Mouse (Mus musculus) intestine, embryonic 14.5 days (tissue): ENCODE data around the gene Nuak2. TPM values are rescaled to one million over a fixed set of nuclear protein-coding genes. Genes with fewer than 3 reads are reported as not detected.

Source experiments
- ATAC-seq: fragments of 200-750 bp; cut with Nextera tagmentation; replicated peaks from 2 replicates; pipeline ENCODE4 v1.8.0; 2017; ENCODE audit warnings: low read depth, moderate number of reproducible peaks, moderate TSS enrichment, moderate library complexity; ENCODE audit not compliant: low FRiP score, low TSS enrichment
- DNase-seq: peaks from one replicate; pipeline ENCODE4 v3.0.0-alpha.2; 2018; ENCODE audit warnings: low spot score
- H3K27ac ChIP-seq: fragments of 300-500 bp; sonication (generic); 2 replicates; pipeline ENCODE4 v1.5.1; 2014; ENCODE audit warnings: low read depth, mild to moderate bottlenecking, control low read depth
- H3K27me3 ChIP-seq: fragments of 300-500 bp; sonication (generic); replicated peaks from 2 replicates; pipeline ENCODE4 v1.6.1; 2014; ENCODE audit warnings: low read length, control low read depth; ENCODE audit not compliant: control insufficient read depth, insufficient read depth
- H3K36me3 ChIP-seq: fragments of 300-500 bp; sonication (generic); 2 replicates; pipeline ENCODE4 v1.6.1; 2014; ENCODE audit warnings: low read length, control low read depth; ENCODE audit not compliant: control insufficient read depth, insufficient read depth
- H3K4me1 ChIP-seq: fragments of 300-500 bp; sonication (generic); replicated peaks from 2 replicates; pipeline ENCODE4 v1.6.1; 2014; ENCODE audit warnings: low read length, control low read depth, mixed read lengths; ENCODE audit not compliant: control insufficient read depth, insufficient read depth
- H3K4me2 ChIP-seq: fragments of 300-500 bp; sonication (generic); 2 replicates; pipeline ENCODE4 v1.6.1; 2014; ENCODE audit warnings: low read length
- H3K4me3 ChIP-seq: fragments of 300-500 bp; sonication (generic); 2 replicates; pipeline ENCODE4 v1.5.1; 2014; ENCODE audit warnings: low read depth, low read length, control low read depth, mixed read lengths
- H3K9ac ChIP-seq: fragments of 300-500 bp; sonication (generic); 2 replicates; pipeline ENCODE4 v1.6.1; 2014; ENCODE audit warnings: mild to moderate bottlenecking, low read length
- H3K9me3 ChIP-seq: fragments of 300-500 bp; sonication (generic); 2 replicates; pipeline ENCODE4 v1.6.1; 2016; ENCODE audit warnings: low read length, control low read depth; ENCODE audit not compliant: control insufficient read depth
- WGBS: fragments of 180-500 bp; shearing (Covaris S2); extraction: QIAGEN DNeasy Blood & Tissue Kit; methylation state at CpG from one replicate; pipeline ENCODE4 v1.1.7; 2014; 5-methylcytosine and 5-hydroxymethylcytosine counted together
- polyA plus RNA-seq: library from polyadenylated mRNA; unstranded; fragments of >200 nt; fragmentation: Nextera tagmentation; extraction: Ambion mirVana; gene quantifications from 2 replicates; pipeline ENCODE4 v1.2.1, GENCODE M21; 2014

Nuak2 gene
- polyA plus RNA-seq, 1 experiment from 2014 or later: 4.4 TPM

- no peak for ATAC-seq
- H3K4me2 ChIP-seq: no peak overlapping the region
- no peak overlapping the region for H3K4me3 ChIP-seq
- no peak for DNase-seq
- H3K9ac ChIP-seq: no peak overlapping the region
- no peaks in the 10 kb centered on the region for H3K36me3 ChIP-seq
- H3K9me3 ChIP-seq: no peaks in the 10 kb centered on the region
- 67% methylated on average over 6 of the region's 6 CpGs for WGBS
- peaks cover 22% of the 10 kb centered on the region for H3K4me1 ChIP-seq
- no peak overlapping the region for H3K27ac ChIP-seq
- H3K27me3 ChIP-seq: no peaks in the 10 kb centered on the region
Observed at GRCm38 (mm10) chr1:132336921-132337320, 21.0 kb downstream of the Nuak2 start.

GRCm38 (mm10) chr1:132338027-132338660 is 22.2 kb downstream of the Nuak2 start:
- H3K4me1 ChIP-seq: peaks cover 22% of the 10 kb centered on the region
- no peak overlapping the region for H3K4me2 ChIP-seq
- H3K36me3 ChIP-seq: no peaks in the 10 kb centered on the region
- no peaks in the 10 kb centered on the region for H3K27me3 ChIP-seq
- H3K4me3 ChIP-seq: no peak overlapping the region
- H3K27ac ChIP-seq: no peak overlapping the region
- H3K9ac ChIP-seq: no peak overlapping the region
- DNase-seq (no peak), ATAC-seq (no peak)
- no peaks in the 10 kb centered on the region for H3K9me3 ChIP-seq
- 32% methylated on average over 8 of the region's 8 CpGs for WGBS

- H3K4me1 ChIP-seq: peaks cover 10% of the 10 kb centered on the region
- H3K36me3 ChIP-seq: no peaks in the 10 kb centered on the region
- no peaks in the 10 kb centered on the region for H3K27me3 ChIP-seq
- DNase-seq (no peak), ATAC-seq (no peak)
- H3K4me3 ChIP-seq: no peak overlapping the region
- WGBS: 42% methylated on average over 5 of the region's 5 CpGs
- H3K4me2 ChIP-seq: no peak overlapping the region
- H3K9ac ChIP-seq: no peak overlapping the region
- H3K27ac ChIP-seq: no peak overlapping the region
- H3K9me3 ChIP-seq: no peaks in the 10 kb centered on the region
Observed at GRCm38 (mm10) chr1:132341731-132342501, 26.0 kb downstream of the Nuak2 start.

GRCm38 (mm10) chr1:132342518-132342917 is 26.6 kb downstream of the Nuak2 start:
- Histone ChIP-seq H3K9ac (no peak overlapping the region), H3K4me1 (peaks cover 10% of the 10 kb centered on the region), H3K4me3 (no peak overlapping the region), H3K4me2 (no peak overlapping the region), H3K27me3 (no peaks in the 10 kb centered on the region), H3K9me3 (no peaks in the 10 kb centered on the region), H3K27ac (no peak overlapping the region), H3K36me3 (no peaks in the 10 kb centered on the region)
- no peak for DNase-seq
- ATAC-seq: no peak
- 59% methylated on average over 3 of the region's 3 CpGs for WGBS

GRCm38 (mm10) chr1:132343191-132343590 is 27.3 kb downstream of the Nuak2 start:
- no peak overlapping the region for H3K4me2 ChIP-seq
- peaks cover 8% of the 10 kb centered on the region for H3K4me1 ChIP-seq
- 96% methylated on average over 2 of the region's 2 CpGs for WGBS
- no peaks in the 10 kb centered on the region for H3K36me3 ChIP-seq
- H3K27me3 ChIP-seq: no peaks in the 10 kb centered on the region
- H3K27ac ChIP-seq: no peak overlapping the region
- ATAC-seq (no peak), DNase-seq (no peak)
- no peaks in the 10 kb centered on the region for H3K9me3 ChIP-seq
- no peak overlapping the region for H3K4me3 ChIP-seq
- H3K9ac ChIP-seq: no peak overlapping the region

GRCm38 (mm10) chr1:132343656-132344055 is 27.7 kb downstream of the Nuak2 start:
- no peaks in the 10 kb centered on the region for H3K36me3 ChIP-seq
- WGBS: 85% methylated on average over 1 of the region's 1 CpGs
- H3K4me1 ChIP-seq: peaks cover 8% of the 10 kb centered on the region
- H3K9me3 ChIP-seq: no peaks in the 10 kb centered on the region
- no peak overlapping the region for H3K27ac ChIP-seq
- DNase-seq (no peak), ATAC-seq (no peak)
- H3K27me3 ChIP-seq: no peaks in the 10 kb centered on the region
- no peak overlapping the region for H3K4me2 ChIP-seq
- no peak overlapping the region for H3K4me3 ChIP-seq
- no peak overlapping the region for H3K9ac ChIP-seq

- no peak for ATAC-seq
- no peaks in the 10 kb centered on the region for H3K27me3 ChIP-seq
- DNase-seq: no peak
- H3K36me3 ChIP-seq: no peaks in the 10 kb centered on the region
- no peaks in the 10 kb centered on the region for H3K9me3 ChIP-seq
- H3K4me1 ChIP-seq: peaks cover 8% of the 10 kb centered on the region
- H3K4me3 ChIP-seq: no peak overlapping the region
- no peak overlapping the region for H3K9ac ChIP-seq
- 88% methylated on average over 4 of the region's 4 CpGs for whole genome bisulfite sequencing
- H3K27ac ChIP-seq: no peak overlapping the region
- H3K4me2 ChIP-seq: no peak overlapping the region
Observed at GRCm38 (mm10) chr1:132345514-132345913, 29.6 kb downstream of the Nuak2 start.

- peak overlapping the region; percentile 43; the same call in 1 of the 2 replicates for H3K27ac ChIP-seq
- 62% methylated on average over 12 of the region's 12 CpGs for WGBS
- ATAC-seq: peak; percentile 27; the same call in 1 of the 2 replicates
Observed at GRCm38 (mm10) chr1:132346134-132346851, 30.4 kb downstream of the Nuak2 start.

More at GRCm38 (mm10) chr1:132346134-132346851, 30.4 kb downstream of the Nuak2 start:
- Histone ChIP-seq H3K4me3 (no peak overlapping the region), H3K36me3 (no peaks in the 10 kb centered on the region), H3K9me3 (no peaks in the 10 kb centered on the region), H3K4me1 (peaks cover 8% of the 10 kb centered on the region), H3K9ac (no peak overlapping the region), H3K4me2 (no peak overlapping the region), H3K27me3 (no peaks in the 10 kb centered on the region)
- DNase-seq: no peak
